Mouse (Mus musculus): ENCODE measurements around the gene Adamts18.
A peak's percentile ranks its signal among the peaks of the same experiment; 100 is the strongest.

The Adamts18 gene

DNA sequence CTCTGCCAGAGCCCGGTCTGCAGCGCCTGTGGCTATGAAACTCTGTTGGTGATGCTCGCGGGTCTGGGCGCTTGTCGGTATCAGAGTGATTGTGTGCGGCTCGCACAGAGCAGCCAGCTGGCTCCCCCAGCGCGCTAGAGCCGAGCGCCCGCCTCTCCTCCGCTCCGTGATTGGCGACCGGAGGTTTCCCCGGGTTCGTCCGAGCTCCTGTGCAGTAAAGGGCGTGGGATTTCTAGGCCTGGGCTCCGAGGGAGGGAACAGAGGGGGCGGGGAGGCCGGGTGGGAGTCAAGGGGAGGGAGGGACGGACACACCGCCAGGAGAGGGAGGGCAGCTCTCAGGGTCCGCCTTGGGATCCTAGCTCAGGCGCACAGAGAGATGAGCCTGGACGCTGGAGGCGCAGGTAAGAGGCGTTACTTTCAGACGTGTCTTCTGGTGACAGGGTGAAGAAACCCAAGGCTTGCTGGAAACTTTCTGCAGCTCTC, at the start of gene Adamts18:
Gene Adamts18, minus strand, starts transcription at position 86 of the 483 bp plus-strand sequence.
- DNase-seq = peak; percentile 48

DNA sequence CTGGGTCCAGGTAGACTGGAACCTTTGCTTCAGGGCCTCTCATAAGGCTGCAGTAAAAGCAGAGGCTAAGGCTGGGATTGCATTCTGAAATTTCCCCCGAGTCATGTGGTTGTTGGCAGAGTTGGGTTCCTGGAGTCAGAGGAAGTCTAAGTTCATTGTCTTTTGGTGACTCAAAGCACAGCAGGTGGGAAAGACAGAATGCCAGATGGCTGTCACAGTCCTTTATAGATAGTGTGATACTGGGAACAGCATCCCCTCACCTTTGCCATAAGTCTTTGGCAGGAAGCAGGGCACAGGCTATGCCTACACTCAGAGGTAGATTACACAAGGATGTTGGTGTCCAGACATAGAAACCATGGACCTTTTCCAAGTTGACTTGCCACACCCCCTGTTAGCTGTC, 47.9 kb upstream of the Adamts18 start:
- no peak for DNase-seq

DNA sequence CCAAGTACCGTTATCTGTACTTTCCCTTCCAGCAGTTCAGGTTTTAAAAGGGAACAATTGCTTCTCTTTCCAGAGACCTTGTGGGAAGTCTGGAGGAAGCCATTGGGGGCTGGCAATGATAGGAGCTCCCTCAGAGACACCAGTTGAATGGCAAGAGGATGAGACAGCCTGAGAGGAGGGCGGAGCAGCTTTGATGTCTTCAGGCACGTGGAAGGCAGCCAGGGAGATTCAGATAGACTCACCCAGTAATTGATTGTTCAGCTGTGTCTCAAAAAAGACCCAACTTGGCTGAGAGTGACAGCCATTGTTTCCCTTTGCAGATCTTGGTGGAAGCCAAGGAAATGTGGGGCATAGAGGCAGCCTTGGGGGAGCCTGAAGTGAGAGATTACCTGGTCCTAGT, 42.8 kb upstream of the Adamts18 start:
- DNase-seq = no peak

DNA sequence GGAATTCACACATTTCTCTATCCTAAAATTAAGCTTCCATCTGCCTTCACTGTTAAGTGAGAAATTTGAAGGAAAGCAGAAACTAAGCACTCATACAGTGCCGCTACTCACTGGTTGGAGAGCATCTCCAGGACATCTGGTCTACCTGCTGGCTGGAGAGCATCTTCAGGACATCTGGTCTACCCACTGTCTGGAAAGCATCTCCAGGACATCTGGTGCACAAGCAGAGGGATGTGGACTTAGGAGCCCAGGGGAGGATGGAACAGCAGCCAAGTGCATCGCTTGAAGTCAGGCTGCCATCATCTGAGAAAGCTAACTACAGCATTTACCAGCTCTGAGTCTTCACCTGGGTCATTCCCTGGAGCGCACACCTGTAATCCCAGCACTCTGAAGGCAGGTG, 38.0 kb upstream of the Adamts18 start:
- DNase-seq = no peak

DNA sequence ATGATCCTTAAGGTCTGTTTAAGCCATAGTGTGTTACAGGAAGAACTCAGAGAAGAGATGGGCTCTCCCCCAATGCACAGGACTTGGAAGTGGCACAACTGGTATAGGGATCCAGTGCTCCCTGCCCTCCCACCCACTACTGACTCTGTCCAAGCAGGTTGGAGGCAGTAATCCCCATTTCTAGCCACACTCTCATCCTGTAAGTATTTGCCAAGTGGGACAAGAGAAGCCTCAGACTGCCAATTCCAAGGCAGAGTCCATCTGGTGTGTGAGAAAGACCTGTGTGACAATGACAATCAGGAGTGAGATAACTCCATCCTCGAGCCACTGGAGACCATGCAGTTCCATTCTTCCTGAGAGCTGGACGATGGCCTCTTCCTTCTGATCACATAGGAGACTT, 36.6 kb upstream of the Adamts18 start:
- DNase-seq = no peak

DNA sequence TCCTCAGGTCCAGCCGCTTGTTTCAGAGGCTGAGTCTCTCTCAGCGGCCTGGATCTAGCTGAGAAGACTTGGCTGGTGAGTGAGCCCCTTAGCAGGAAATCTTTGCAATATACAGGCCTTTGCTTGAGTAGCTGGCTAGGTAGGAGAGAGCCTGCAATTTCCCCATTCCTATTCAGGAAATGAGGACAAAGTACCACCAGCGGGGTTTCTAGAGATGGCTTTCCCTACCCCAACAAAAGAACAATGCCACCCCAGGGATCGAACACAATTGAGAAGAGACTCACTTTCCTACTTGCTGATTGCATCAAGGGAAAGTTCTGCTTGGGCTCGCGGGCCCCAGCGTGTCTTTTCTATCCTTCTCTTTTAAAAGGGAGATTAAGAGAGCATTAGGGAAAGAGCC, 35.5 kb upstream of the Adamts18 start:
- DNase-seq = no peak

DNA sequence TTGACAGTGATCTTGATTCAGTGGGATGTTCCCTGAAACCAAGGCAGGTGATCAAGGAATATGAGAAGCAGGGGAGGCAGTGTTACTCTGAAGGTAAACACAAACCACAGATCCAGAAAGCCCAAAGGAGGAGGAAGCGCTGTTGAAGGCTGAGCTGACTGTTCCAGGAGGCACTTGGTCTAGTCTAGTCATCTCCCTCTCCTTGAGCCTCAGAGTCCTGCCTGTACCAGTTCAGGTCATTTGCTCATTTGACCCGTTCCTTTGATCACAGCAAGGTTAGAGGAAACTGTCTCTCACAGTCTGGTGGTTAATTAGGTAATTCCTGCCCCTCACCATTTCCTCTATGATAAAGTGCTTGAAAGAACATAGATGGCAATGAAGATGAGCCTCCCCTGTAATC, 34.0 kb upstream of the Adamts18 start:
- DNase-seq = no peak

DNA sequence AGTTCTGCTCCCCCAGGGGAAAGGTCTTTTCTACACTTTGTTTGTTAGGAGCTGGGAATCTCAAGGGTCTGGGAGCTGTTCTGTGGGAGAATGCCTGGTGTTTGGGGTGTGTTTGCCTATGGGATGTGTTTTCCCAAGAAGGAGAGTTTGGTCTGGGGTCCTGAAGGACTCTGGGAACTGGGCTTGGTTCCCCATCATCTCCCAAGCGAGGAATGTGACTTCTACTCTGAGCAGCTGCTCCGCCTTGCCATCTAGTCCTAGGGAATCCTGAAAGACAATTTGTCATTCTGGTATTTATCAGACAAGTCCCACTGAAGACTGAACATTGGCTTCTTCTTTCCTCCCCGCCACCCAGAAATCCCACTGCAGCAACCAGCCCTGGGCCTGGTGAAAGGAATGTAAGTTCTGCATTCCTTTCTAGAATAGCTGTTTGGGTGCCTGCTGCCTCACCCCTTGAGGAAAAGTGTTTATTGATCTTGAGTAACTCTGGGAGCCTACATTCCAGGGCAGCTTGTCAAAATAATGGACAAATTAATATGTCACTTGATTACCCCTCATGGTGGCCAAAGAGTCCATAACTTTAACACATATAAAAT, 30.0 kb upstream of the Adamts18 start:
- no peak for DNase-seq

DNA sequence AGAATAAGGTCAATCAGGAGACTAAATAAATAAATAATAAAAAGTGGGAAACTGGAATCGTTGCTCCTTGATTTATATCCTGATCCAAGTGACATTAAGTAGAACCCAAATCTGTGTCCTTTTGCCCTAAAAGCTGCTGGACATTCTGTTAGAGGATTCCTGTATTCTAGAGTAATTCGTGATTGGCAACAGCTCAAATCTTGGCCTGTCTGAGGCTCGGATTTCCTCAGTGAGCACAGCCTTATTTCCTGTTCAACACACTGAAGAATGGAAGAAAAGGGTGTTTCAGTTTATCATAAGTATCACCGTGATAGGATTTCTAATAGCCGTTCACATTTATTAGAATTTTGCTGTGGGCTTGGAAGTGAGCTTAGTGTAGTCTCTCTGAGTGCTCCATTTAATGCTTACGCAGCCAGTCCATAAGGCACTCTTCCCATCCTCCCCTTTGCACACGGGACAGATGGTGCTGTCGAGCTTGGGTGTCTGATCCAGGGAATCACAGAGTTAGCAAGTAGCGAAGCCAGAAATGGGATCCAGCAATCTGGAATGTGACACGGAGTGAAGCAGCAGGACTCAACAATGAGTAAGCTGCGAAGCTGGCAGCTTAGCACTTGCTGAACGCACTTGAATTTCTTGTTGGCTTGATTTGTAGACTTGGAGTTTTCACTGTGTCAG, 25.0 kb upstream of the Adamts18 start:
- peak; percentile 80 for DNase-seq

DNA sequence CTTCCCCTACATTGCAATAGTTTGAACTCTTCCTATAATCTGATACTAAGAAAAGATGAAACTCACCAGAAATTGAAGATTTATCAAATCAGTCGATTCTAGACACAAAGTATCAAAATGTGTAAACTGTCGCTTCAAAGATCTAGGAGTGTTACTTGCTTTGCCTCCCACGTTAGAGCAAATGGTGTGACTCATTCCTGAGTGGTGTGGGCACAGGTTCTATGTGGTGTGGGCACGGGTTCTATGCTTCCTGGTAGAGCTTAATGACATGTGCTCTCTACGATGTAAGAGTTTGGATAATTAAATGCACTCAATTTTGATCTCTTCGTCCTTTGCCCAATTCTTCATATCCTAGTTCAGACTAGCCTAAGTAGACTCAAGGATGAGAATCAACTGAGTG, 23.9 kb upstream of the Adamts18 start:
- DNase-seq = no peak

DNA sequence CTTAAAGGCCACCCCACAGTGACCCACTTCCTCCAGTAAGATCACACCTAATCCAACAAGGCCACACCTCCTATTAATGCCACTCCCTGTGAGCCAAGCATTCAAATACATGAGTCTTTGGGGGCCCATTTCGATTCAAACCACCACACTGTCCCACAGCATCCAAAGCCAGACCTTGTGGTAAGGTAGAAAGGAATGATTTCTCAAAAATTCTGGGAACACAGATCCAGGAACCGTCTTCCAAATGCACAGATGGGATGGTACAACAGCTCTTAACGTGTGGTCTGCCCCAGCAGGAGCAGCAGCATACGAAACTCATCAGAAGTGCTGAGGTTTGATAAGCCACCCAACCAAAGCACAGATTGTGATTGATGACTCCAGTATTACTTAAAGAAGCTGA, 18.0 kb upstream of the Adamts18 start:
- DNase-seq = no peak

DNA sequence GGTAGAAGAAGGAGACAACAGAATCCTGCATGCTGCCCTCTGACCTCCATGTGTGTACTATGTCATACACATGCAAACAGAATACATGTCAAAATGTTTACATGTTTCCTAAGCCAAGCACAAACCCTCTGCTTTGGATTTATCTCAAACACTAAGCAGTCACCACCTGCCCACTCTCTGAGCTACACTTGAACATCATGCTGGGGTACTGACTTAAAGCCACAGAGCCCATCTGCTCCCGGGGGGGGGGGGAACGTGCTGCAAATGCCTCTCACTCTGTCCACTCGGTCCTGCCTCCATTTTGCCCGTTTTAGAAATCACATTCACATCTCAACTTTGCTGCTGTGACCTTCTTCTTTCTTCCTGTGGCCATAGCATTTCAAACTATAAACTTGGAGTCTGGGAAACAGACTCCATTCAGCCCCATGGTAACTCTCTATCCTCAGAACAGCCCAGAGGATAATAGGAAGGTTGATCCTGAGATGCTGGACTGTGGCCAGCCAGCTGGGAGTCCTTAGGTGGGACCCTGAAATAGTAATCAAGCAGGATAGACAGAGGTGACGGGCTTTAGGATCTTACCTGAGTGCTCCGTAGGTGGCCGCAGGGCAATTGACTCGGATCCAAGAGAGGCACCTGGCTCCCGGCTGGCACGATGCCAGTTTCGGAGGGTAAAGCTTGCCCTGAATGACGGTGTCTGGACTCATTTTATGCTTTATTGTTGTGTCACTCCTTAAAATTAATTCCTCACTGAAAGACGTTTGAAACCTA, 17.0 kb upstream of the Adamts18 start:
- DNase-seq = no peak

DNA sequence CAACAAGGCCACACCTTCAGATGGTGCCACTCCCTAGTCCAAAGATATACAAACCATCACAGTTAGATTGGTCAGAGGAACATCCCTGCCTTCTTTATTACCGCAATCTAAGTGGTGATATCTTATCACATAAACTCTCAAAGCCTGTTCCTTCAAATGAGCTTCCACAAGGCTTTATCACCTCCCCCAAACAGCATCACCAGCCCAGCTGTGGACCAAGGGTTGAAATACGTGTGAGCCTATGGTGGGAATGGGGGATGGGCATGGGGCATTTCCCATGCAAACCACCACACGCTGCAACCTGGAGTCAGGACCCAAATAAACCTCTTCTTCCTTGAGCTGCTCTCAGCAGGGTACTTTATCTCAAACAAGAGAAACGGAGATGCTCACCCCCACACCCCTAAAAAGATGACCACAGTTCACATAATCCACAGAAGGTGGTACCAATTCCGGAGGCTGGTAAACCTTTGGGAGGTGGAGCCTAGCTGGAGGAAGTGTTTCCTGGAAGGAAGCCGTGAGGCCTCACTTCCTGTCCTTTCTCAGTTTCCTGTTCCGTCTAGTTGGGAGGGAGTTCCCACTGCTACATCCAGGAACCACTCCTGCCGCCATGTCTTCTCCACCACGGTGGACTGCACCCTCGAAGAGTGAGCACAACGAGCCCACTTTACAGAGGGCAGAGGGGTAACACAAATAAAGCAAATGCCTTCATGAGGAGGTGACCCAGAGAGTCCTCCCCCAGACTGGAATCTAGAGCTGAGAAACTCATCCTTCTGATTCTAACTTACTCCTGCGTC, 11.5 kb upstream of the Adamts18 start:
- DNase-seq = no peak

DNA sequence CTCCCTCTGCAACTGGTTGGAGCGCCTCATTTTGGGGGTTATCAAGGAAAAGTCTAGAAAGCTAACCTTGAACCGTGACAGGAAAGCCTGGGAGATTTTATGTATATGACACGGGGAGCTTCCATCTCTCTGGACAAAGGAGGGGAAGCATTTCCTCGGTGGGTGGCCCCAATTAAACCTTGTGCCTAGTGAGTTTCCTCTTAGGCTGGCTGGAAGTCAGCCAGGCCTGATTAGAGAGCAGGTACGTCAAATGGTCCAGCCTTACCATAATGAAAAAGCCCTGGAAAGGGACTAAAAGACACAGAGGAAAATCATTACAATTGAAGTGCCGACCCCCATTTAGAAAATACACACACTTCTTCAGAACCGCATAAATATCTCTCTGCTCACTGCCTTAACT, 10.3 kb upstream of the Adamts18 start:
- no peak for DNase-seq

DNA sequence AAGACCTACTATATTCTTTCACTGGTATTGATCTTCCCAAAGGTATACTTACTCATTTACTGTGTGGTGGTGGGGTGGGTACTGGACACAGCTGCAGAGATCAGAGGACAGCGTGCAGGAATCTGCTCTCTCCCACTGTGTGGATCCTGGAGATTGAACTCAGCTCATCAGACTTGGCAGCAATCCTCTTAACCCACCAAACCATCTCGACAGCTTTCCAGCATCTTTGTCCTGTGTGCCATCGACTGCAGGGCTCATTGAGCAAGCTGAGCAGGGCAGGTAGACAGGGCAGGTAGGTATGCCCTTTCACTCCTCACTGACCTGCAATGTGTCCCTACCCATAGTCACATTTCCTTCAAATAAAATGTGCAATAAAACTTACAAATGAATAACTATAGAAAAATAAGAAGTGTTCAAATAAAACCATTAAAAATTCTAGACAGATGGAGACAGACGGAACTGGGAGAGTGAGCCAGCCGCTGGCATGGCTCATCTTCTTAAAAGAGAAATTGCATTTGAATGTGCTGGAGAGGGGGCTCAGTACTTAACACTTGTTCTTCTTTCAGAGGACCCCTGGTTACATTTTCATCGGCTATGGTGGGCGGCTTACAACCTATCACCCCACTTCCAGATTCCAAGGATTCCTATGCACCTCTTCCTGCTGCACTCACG, 6.2 kb upstream of the Adamts18 start:
- no peak for DNase-seq

DNA sequence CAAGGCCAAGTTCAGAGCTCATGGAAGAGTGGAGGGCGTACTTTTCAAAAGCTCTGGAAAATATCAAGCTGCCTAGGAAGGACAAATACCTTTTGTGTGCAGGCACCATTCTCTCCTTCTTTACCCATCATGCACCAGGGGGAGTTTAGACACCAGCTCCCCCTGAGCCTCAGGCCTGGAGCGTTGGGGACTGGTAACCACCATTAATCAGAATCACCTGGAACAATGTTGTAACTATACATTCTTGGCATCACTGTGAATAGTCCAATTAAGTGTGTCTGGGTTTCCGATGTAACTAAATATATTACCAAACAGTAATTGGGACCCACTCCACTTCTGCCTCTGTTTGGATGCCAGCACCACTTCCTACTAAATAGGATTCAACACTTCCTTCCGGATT, 5.2 kb upstream of the Adamts18 start:
- DNase-seq = no peak

DNA sequence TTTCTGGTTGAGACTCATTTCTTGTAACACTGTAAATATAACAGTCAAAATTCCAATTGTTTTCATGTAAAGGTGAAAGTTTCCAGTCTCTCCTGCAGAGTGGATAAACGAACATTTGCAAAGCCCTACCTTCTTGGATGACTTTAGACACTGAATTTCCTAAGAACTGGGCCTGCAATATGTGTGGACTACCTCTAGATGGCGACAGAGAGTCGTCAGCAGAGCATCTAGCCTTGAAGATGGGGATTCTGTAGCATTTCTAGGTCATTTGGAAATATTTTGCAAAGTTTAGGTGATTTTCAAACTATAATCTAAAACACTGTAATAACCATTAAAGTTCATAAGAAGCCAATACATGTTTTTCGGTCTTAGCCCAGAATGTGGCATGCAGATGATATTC, 3.1 kb upstream of the Adamts18 start:
- DNase-seq = no peak

DNA sequence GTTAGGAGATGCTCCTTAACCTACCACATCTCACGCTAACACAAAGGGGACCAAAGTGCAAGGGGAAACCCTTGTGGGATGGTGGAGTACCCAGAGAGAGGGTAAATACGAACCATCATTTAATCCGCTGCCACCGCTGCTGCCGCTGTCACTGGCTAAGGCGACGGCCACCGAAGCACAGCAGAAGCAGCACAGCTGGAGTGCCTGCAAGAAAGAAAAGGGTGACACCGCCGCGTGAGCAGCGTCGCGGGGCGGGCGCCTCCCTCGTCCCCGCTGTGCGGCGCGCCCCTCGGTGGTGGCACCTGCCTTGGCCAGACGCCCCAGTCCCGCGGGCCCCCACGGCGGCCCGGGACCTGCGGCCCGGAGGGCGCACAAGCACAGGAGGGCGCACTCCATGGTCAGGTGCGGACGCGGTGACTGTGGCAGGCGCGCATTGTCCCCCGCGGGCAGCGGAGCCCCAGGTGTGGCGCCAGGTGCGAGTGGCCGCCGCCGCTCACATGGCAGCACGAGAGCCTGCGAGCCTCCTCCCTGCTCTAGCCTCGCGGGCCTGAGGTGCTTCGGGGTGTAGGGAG, 371 bp downstream of the Adamts18 start:
- peak; percentile 12 for DNase-seq

DNA sequence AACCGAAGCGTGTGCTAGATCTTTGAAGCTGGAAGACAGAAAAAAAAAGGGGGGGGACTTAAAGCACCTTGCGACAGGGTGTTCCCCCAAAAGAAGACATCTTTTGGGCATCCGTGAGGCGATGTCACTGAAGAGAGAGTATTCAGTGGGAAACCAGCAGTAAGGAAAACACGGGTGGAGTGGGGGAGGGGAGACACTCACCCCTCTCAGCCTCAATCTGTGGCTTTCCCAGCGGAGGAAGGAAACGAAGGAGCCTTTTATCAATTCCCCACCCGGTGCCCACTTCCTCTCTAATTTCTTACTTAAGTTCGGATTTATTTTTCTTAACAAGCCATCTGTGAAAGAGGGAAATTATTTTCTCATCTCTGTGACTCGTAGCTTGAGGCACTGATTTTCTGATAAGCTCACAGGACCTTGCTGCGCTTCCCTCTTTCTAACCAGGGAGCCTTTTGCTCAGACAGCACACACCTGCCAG, 895 bp downstream of the Adamts18 start:
- DNase-seq = no peak

DNA sequence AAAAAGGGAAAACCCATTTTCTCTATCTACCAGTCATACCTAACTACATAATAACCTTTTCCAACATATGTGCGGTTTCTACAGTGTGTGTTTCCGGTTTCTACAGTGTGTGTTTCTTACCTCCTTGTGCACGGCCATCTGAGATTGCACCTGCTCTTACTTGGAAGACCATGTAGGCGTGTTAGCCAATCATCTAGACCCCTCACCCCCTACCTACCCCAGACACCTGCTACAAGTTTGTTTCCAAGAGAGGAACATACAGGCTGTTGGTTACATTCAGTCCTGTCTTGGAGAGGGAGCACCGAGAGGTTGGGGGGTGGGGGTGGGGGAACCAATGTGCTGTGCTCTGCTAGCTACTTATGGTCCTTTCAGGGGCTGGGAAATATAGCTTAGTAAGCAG, 1.9 kb downstream of the Adamts18 start:
- no peak for DNase-seq

DNA sequence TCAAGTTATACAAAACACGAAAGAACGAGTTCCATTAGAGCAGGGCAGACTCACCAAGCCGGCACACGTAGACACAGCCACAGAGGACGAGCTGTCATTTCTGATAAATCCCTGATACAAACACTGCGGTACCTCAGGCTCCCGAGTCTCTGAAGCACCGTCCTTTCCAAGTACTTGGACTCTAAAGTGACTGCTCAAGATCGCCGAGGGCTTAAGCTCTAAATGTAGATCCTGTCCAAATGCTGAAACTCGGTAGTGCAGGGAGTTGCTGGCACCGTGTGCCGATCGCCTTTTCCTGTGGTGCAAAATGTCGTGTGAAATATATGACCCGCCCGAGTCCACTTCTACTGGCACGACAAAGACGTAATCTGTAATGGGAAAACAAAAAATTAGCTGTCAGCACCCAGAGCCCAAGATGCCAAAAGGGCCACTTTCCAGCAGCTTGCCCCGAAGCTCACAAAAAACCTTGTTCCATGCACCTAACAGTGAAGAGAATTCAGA, 3.7 kb downstream of the Adamts18 start:
- no peak for DNase-seq

DNA sequence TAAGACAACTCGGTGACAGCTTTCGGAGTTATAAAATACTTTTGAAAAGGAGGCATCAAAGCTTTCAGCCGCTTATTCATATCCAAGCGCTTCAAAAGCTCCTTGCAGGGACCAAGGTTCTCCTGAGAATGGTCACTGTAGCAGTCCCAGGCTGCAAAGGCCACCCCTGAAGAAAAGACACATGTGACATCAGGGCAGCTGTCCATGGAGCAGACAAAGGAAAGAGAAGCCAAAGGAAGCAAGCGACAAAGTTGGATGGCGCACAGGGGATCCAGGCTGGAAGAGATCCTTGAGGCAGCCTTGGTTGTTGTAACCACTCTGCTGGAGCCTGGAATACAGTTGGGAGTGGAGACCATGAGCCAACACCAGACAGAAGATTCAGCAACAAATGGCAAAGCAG, 10.3 kb downstream of the Adamts18 start:
- DNase-seq = no peak

All from right cerebral cortex, postnatal 25 days (tissue).